21 mouse cellular contexts compared by ENCODE assay signal in genomic region chr1:158388995-158389394, GRCm38 (mm10). TPM values are rescaled to one million over a fixed set of nuclear protein-coding genes. Genes with fewer than 3 reads are reported as not detected.
DNase-seq lines count a peak whose midpoint lies in the region; ATAC-seq and TF ChIP-seq lines count a peak whose summit lies in the region.
"Had no signal": no experiment of that assay in that cellular context is flagged by ENCODE, and none has a peak within 500 bp of the region (broad histone marks: within the 10 kb centered on the region; RNA-seq: fewer than 3 reads in every experiment).

No protein-coding gene starts in this region.

- no peak overlapping the region for H3K27ac ChIP-seq in midbrain, embryonic 11.5 days (ENCODE audit: low read depth, low read length)
- no peak overlapping the region for H3K27ac ChIP-seq in midbrain, embryonic 15.5 days
- no peak overlapping the region for H3K27ac ChIP-seq in CH12.LX (ENCODE audit: insufficient read depth, low read depth)

- dilution Hi-C loops in CH12.LX (cut with MboI; ENCODE audit: extremely low pct_ligation_motif_present, extremely low pct_unique_long_range_greater_than_20kb, low sequenced_read_pairs) = no loop called here

- no peaks in the 10 kb centered on the region for H3K27me3 ChIP-seq in midbrain, embryonic 11.5 days (ENCODE audit: control insufficient read depth, insufficient read depth, low read length)
- no peaks in the 10 kb centered on the region for H3K27me3 ChIP-seq in midbrain, embryonic 15.5 days (replicated peaks)
- H3K27me3 ChIP-seq in CH12.LX (replicated peaks) = no peaks in the 10 kb centered on the region

- H3K9me3 ChIP-seq in midbrain, embryonic 11.5 days (ENCODE audit: control insufficient read depth, low read length) = no peaks in the 10 kb centered on the region
- H3K9me3 ChIP-seq in midbrain, embryonic 15.5 days = no peaks in the 10 kb centered on the region
- no peaks in the 10 kb centered on the region for H3K9me3 ChIP-seq in CH12.LX (replicated peaks; ENCODE audit: low read length)

- H3K4me2 ChIP-seq in midbrain, embryonic 11.5 days = no peak overlapping the region
- no peak overlapping the region for H3K4me2 ChIP-seq in midbrain, embryonic 15.5 days
- H3K4me2 ChIP-seq in CH12.LX (ENCODE audit: insufficient read depth, low read depth, poor library complexity, severe bottlenecking) = no peak overlapping the region

- in situ Hi-C loops in CH12.LX (cut with MboI; ENCODE audit: low pct_ligation_motif_present, low pct_unique_long_range_greater_than_20kb, low sequenced_read_pairs) = no loop called here

- no peak for TF ChIP-seq POLR2A in CH12.LX (IDR thresholded peaks at IDR 0.05; ENCODE audit: low read depth, low read length)

- no peak for TF ChIP-seq RAD21 in CH12.LX (IDR thresholded peaks at IDR 0.05; ENCODE audit: low read depth, low read length)

- peaks cover 9% of the 10 kb centered on the region for H3K4me1 ChIP-seq in midbrain, embryonic 11.5 days (ENCODE audit: control insufficient read depth, insufficient read depth, low read length)
- peaks cover 16% of the 10 kb centered on the region for H3K4me1 ChIP-seq in midbrain, embryonic 15.5 days
- no peaks in the 10 kb centered on the region for H3K4me1 ChIP-seq in CH12.LX (ENCODE audit: control insufficient read depth in 1 of 2, insufficient read depth in 2 of 2)

- WGBS in midbrain, embryonic 11.5 days = 90% methylated on average over 4 of the region's 4 CpGs
- WGBS in midbrain, embryonic 15.5 days = 97% methylated on average over 4 of the region's 4 CpGs

- H3K4me3 ChIP-seq in midbrain, embryonic 11.5 days (ENCODE audit: low read depth, low read length) = no peak overlapping the region
- no peak overlapping the region for H3K4me3 ChIP-seq in midbrain, embryonic 15.5 days
- H3K4me3 ChIP-seq in CH12.LX (replicated peaks in 1 of 3; ENCODE audit: low read depth in 2 of 3, low read length in 2 of 3, poor library complexity in 1 of 3) = no peak overlapping the region

- DNase-seq in midbrain, embryonic 11.5 days (ENCODE audit: low spot score, missing footprints) = peak; percentile 49
- no peak for DNase-seq in CH12.LX (ENCODE audit: extremely low read depth)
- no peak for DNase-seq in spleen, adult 12 weeks (ENCODE audit: low spot score)
- DNase-seq: adrenal gland, adult 2 months; adrenal gland, adult 8-10 months; adrenal gland, postnatal 10 days; adrenal gland, postnatal 14 days; adrenal gland, postnatal 25 days; adrenal gland, postnatal 36 days; B cell, adult 2 months; cerebellum, adult 11 months; cerebellum, adult 11-12 months; cerebellum, adult 18-20 months; cerebellum, adult 2 months had no signal

- H3K79me2 ChIP-seq in CH12.LX (replicated peaks; ENCODE audit: control insufficient read depth, extremely low read depth, insufficient read depth, poor library complexity, severe bottlenecking) = no peaks in the 10 kb centered on the region

- ATAC-seq in midbrain, embryonic 11.5 days (ENCODE audit: low FRiP score) = no peak
- no peak for ATAC-seq in midbrain, embryonic 15.5 days (replicated peaks)
- ATAC-seq: activated CD4-positive, CD25-positive, alpha-beta regulatory T cell, adult 4 months; CD4-positive, CD25-positive, alpha-beta regulatory T cell, adult 4 months; Patski had no signal

- H3K9ac ChIP-seq in midbrain, embryonic 11.5 days (ENCODE audit: low read length) = no peak overlapping the region
- H3K9ac ChIP-seq in midbrain, embryonic 15.5 days = no peak overlapping the region
- H3K9ac ChIP-seq in CH12.LX (ENCODE audit: insufficient read depth, low read depth) = no peak overlapping the region

- no peaks in the 10 kb centered on the region for H3K36me3 ChIP-seq in midbrain, embryonic 11.5 days (ENCODE audit: control insufficient read depth, insufficient read depth, low read length)
- peaks cover 6% of the 10 kb centered on the region; the same call in 1 of the 2 replicates for H3K36me3 ChIP-seq in midbrain, embryonic 15.5 days (replicated peaks)
- no peaks in the 10 kb centered on the region for H3K36me3 ChIP-seq in CH12.LX (replicated peaks in 1 of 2; ENCODE audit: control insufficient read depth in 1 of 2, insufficient read depth in 1 of 2, low read length in 1 of 2)
- H3K36me3 ChIP-seq: G1E had no signal

- TF ChIP-seq CTCF in CH12.LX (conservative IDR thresholded peaks at IDR 0.05 in 1 of 2, IDR thresholded peaks at IDR 0.05 in 1 of 2; ENCODE audit: low read depth in 2 of 2, low read length in 2 of 2) = no peak

- TF ChIP-seq EP300 in CH12.LX (IDR thresholded peaks at IDR 0.05; ENCODE audit: low read length) = no peak

TF ChIP-seq in CH12.LX, 34 proteins besides CTCF, POLR2A, EP300 and RAD21:
- TF ChIP-seq NRF1 (IDR thresholded peaks at IDR 0.05; ENCODE audit: low read depth, low read length) (no peak), IRF4 (IDR thresholded peaks at IDR 0.05; ENCODE audit: low read depth, low read length) (peak; percentile 60; the same call in 1 of the 2 replicates), MEF2A (IDR thresholded peaks at IDR 0.05; ENCODE audit: borderline replicate concordance, low read depth, low read length) (peak; percentile 70; the same call in 1 of the 2 replicates)

RNA-seq across cellular contexts. Expression of gene Astn1, which starts 26.9 kb away (rescaled TPM):
- polyA plus RNA-seq in midbrain, embryonic 11.5 days (2014; fragmentation: Nextera tagmentation; extraction: Ambion mirVana) = 20.1 and 20.7 TPM in 2 replicates
- polyA plus RNA-seq in midbrain, embryonic 15.5 days (2015; fragmentation: Nextera tagmentation; extraction: Ambion mirVana) = 43.2 and 44.3 TPM in 2 replicates
- total RNA-seq in CH12.LX (2012; rRNA removed) (0.17 and 0.42 TPM in 2 replicates), CH12.LX (2014; rRNA removed) (0.04 and 0.35 TPM in 2 replicates)
- polyA plus RNA-seq in CH12.LX (2012; ENCODE audit: insufficient read length, low read depth) = 0.14 TPM in 1 of 2 replicates, not detected in the other
- total RNA-seq: MEL had no signal
- polyA plus RNA-seq: C2C12; CD4-positive, CD25-positive, alpha-beta regulatory T cell, adult 4 months; Patski had no signal

RNA-seq across cellular contexts. Expression of gene Brinp2, which starts 32.9 kb away (rescaled TPM):
- 3.8 and 4.3 TPM in 2 replicates for polyA plus RNA-seq in midbrain, embryonic 11.5 days (2014; fragmentation: Nextera tagmentation; extraction: Ambion mirVana)
- polyA plus RNA-seq in midbrain, embryonic 15.5 days (2015; fragmentation: Nextera tagmentation; extraction: Ambion mirVana) = 31.8 and 33.4 TPM in 2 replicates
- total RNA-seq in CH12.LX (2012; rRNA removed) = 0.04 TPM in 2 replicates
- total RNA-seq in CH12.LX (2014; rRNA removed) = 0.05 and 0.07 TPM in 2 replicates
- 0.26 TPM in 1 of 2 replicates, not detected in the other for polyA plus RNA-seq in CH12.LX (2012; ENCODE audit: insufficient read length, low read depth)
- total RNA-seq: MEL had no signal
- polyA plus RNA-seq: C2C12, G1E, Patski had no signal

Comparison
In these comparisons a context has a peak if more than half of its experiments do, and no peak if none do; other contexts are left out.
1. RNA of gene Astn1, which starts 26.9 kb away (polyA plus RNA-seq): 43.2 to 44.3 TPM in midbrain, embryonic 15.5 days and 20.1 to 20.7 TPM in midbrain, embryonic 11.5 days; 0.14 TPM in CH12.LX; every median in the first group is over 10 times any median in the second.